Mouse (Mus musculus) left cerebral cortex, adult 11 months (tissue): Measurements from ENCODE around the gene E330009J07Rik.

Experiments used
- DNase-seq: peaks from one replicate; pipeline ENCODE4 v3.0.0; 2022; ENCODE audit warnings: low spot score

Gene E330009J07Rik

GRCm38 (mm10) chr6:40429521-40429931, 6.4 kb downstream of the E330009J07Rik start:
- no peak for DNase-seq

- no peak for DNase-seq
Measured at GRCm38 (mm10) chr6:40428696-40429095, 7.2 kb downstream of the E330009J07Rik start.

- no peak for DNase-seq
Measured at GRCm38 (mm10) chr6:40427441-40427840, 8.5 kb downstream of the E330009J07Rik start.

- no peak for DNase-seq
Measured at GRCm38 (mm10) chr6:40423774-40424173, 12.2 kb downstream of the E330009J07Rik start.

- no peak for DNase-seq
Measured at GRCm38 (mm10) chr6:40423013-40423412, 12.9 kb downstream of the E330009J07Rik start.

- no peak for DNase-seq
Measured at GRCm38 (mm10) chr6:40421099-40421498, 14.8 kb downstream of the E330009J07Rik start.

GRCm38 (mm10) chr6:40418386-40418785, 17.5 kb downstream of the E330009J07Rik start:
- no peak for DNase-seq

GRCm38 (mm10) chr6:40415799-40416198, 20.1 kb downstream of the E330009J07Rik start:
- no peak for DNase-seq

GRCm38 (mm10) chr6:40413565-40413964, 22.4 kb downstream of the E330009J07Rik start:
- no peak for DNase-seq

- DNase-seq: no peak
Measured at GRCm38 (mm10) chr6:40413046-40413445, 22.9 kb downstream of the E330009J07Rik start.

- DNase-seq: no peak
Measured at GRCm38 (mm10) chr6:40411085-40411484, 24.9 kb downstream of the E330009J07Rik start.

GRCm38 (mm10) chr6:40403640-40404285, 32.2 kb downstream of the E330009J07Rik start:
- no peak for DNase-seq

- DNase-seq: no peak
Measured at GRCm38 (mm10) chr6:40402031-40402430, 33.9 kb downstream of the E330009J07Rik start.

GRCm38 (mm10) chr6:40393213-40393612, 42.7 kb downstream of the E330009J07Rik start:
- peak; percentile 85 for DNase-seq

- no peak for DNase-seq
Measured at GRCm38 (mm10) chr6:40390975-40391374, 45.0 kb downstream of the E330009J07Rik start.

GRCm38 (mm10) chr6:40388660-40389059, 47.3 kb downstream of the E330009J07Rik start:
- no peak for DNase-seq

- no peak for DNase-seq
Measured at GRCm38 (mm10) chr6:40385682-40386081, 50.3 kb downstream of the E330009J07Rik start.

- DNase-seq: no peak
Measured at GRCm38 (mm10) chr6:40381908-40382307, 54.0 kb downstream of the E330009J07Rik start.

GRCm38 (mm10) chr6:40380181-40380580, 55.8 kb downstream of the E330009J07Rik start:
- DNase-seq: no peak

- DNase-seq: no peak
Measured at GRCm38 (mm10) chr6:40371031-40371430, 64.9 kb downstream of the E330009J07Rik start.

- no peak for DNase-seq
Measured at GRCm38 (mm10) chr6:40353360-40353759, 82.6 kb downstream of the E330009J07Rik start.
